Mouse (Mus musculus) CD4-positive, CD25-positive, alpha-beta regulatory T cell, adult 2 months (primary cell): ENCODE measurements around the gene Afap1l2.

ENCODE experiments used
- DNase-seq: peaks from one replicate; pipeline ENCODE4 v3.0.0-alpha.2; 2012; ENCODE audit warnings: low read depth, low spot score

The Afap1l2 gene

GRCm38 (mm10) chr19:56887879-56888278, 120.1 kb downstream of the Afap1l2 start:
- DNase-seq, result no peak

GRCm38 (mm10) chr19:56877364-56877763, 130.7 kb downstream of the Afap1l2 start:
- DNase-seq, result no peak

- no peak for DNase-seq
Observed at GRCm38 (mm10) chr19:56874601-56875315, 133.3 kb downstream of the Afap1l2 start.

- DNase-seq, result no peak
Observed at GRCm38 (mm10) chr19:56873816-56874600, 134.0 kb downstream of the Afap1l2 start, which contains the start of gene Vwa2. Gene Vwa2, plus strand, starts transcription at chr19:56874249.

GRCm38 (mm10) chr19:56867701-56868100, 140.3 kb downstream of the Afap1l2 start:
- DNase-seq, result no peak
